17 mouse cellular contexts compared by ENCODE assay signal in the genomic region with DNA sequence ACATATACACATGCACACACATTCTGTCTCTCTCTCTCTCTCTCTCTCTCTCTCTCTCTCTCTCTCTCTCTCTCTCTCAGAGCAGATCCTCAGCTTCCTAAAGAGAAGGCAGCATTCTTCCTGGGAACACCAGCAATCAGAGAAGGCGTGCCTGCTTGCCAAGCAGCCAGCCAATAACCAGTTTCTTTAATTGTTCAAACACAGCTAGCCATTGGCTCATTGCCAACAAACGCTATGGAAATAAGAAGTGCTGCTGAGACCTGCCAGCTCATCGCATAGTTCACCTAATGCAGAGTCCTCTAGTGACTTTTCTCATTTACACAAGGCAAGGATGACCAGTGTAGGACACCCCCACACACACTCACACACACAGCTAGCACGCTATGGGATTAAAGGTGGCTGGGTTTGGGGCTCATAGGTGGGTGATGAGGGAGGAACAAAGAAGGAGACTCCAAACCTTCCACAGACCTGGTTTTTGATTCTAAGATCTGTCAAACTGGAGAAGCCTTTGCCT. TPM values are rescaled to one million over a fixed set of nuclear protein-coding genes. Genes with fewer than 3 reads are reported as not detected.
A peak's percentile ranks its signal among the peaks of the same experiment; 100 is the strongest.
DNase-seq lines count a peak whose midpoint lies in the region; ATAC-seq lines count a peak whose summit lies in the region.
"Had no signal": no experiment of that assay in that cellular context is flagged by ENCODE, and none has a peak within 500 bp of the region (broad histone marks: within the 10 kb centered on the region; RNA-seq: fewer than 3 reads in every experiment).

No protein-coding gene starts in this region.

- H3K4me2 ChIP-seq in hindbrain, embryonic 13.5 days: no peak overlapping the region
- no peak overlapping the region for H3K4me2 ChIP-seq in hindbrain, embryonic 16.5 days (ENCODE audit: low read length)
- H3K4me2 ChIP-seq in midbrain, embryonic 11.5 days: no peak overlapping the region
- no peak overlapping the region for H3K4me2 ChIP-seq in midbrain, embryonic 13.5 days (replicated peaks)
- H3K4me2 ChIP-seq: liver, embryonic 12.5 days had no signal

- no peak overlapping the region for H3K4me3 ChIP-seq in hindbrain, embryonic 13.5 days
- H3K4me3 ChIP-seq in hindbrain, embryonic 16.5 days (ENCODE audit: low read length): no peak overlapping the region
- H3K4me3 ChIP-seq in midbrain, embryonic 11.5 days (ENCODE audit: low read depth, low read length): no peak overlapping the region
- H3K4me3 ChIP-seq in midbrain, embryonic 13.5 days (replicated peaks): no peak overlapping the region
- H3K4me3 ChIP-seq: liver, embryonic 12.5 days had no signal

- 33% methylated on average over 4 of the region's 4 CpGs for WGBS in hindbrain, embryonic 13.5 days
- 28% methylated on average over 4 of the region's 4 CpGs for WGBS in hindbrain, embryonic 16.5 days
- 64% methylated on average over 4 of the region's 4 CpGs for WGBS in midbrain, embryonic 11.5 days
- 40% methylated on average over 4 of the region's 4 CpGs for WGBS in midbrain, embryonic 13.5 days
- WGBS in large intestine, adult 2 months: 16% methylated on average over 4 of the region's 4 CpGs

- H3K27ac ChIP-seq in hindbrain, embryonic 13.5 days: 0 out of 2 replicates have a peak overlapping the region, but pooled peaks have one; percentile 18
- no peak overlapping the region for H3K27ac ChIP-seq in hindbrain, embryonic 16.5 days (ENCODE audit: low read depth, low read length)
- no peak overlapping the region for H3K27ac ChIP-seq in midbrain, embryonic 11.5 days (ENCODE audit: low read depth, low read length)
- no peak overlapping the region for H3K27ac ChIP-seq in midbrain, embryonic 13.5 days
- H3K27ac ChIP-seq: liver, embryonic 12.5 days had no signal

- H3K4me1 ChIP-seq in hindbrain, embryonic 13.5 days (replicated peaks): peaks cover 14% of the 10 kb centered on the region
- peaks cover 3% of the 10 kb centered on the region; the same call in 1 of the 2 replicates for H3K4me1 ChIP-seq in hindbrain, embryonic 16.5 days (ENCODE audit: control insufficient read depth, insufficient read depth, low read depth, low read length)
- H3K4me1 ChIP-seq in midbrain, embryonic 11.5 days (ENCODE audit: control insufficient read depth, insufficient read depth, low read length): no peaks in the 10 kb centered on the region
- H3K4me1 ChIP-seq in midbrain, embryonic 13.5 days (replicated peaks): peaks cover 12% of the 10 kb centered on the region; the same call in 1 of the 2 replicates
- H3K4me1 ChIP-seq: liver, embryonic 12.5 days had no signal

- H3K27me3 ChIP-seq in hindbrain, embryonic 13.5 days: no peaks in the 10 kb centered on the region
- H3K27me3 ChIP-seq in hindbrain, embryonic 16.5 days (replicated peaks; ENCODE audit: control insufficient read depth, insufficient read depth, low read length): no peaks in the 10 kb centered on the region
- H3K27me3 ChIP-seq in midbrain, embryonic 11.5 days (ENCODE audit: control insufficient read depth, insufficient read depth, low read length): no peaks in the 10 kb centered on the region
- no peaks in the 10 kb centered on the region for H3K27me3 ChIP-seq in midbrain, embryonic 13.5 days
- H3K27me3 ChIP-seq: liver, embryonic 12.5 days had no signal

- H3K36me3 ChIP-seq in hindbrain, embryonic 13.5 days: no peaks in the 10 kb centered on the region
- H3K36me3 ChIP-seq in hindbrain, embryonic 16.5 days (ENCODE audit: control insufficient read depth, insufficient read depth, low read length): no peaks in the 10 kb centered on the region
- H3K36me3 ChIP-seq in midbrain, embryonic 11.5 days (ENCODE audit: control insufficient read depth, insufficient read depth, low read length): no peaks in the 10 kb centered on the region
- no peaks in the 10 kb centered on the region for H3K36me3 ChIP-seq in midbrain, embryonic 13.5 days
- H3K36me3 ChIP-seq: liver, embryonic 12.5 days had no signal

- ATAC-seq in hindbrain, embryonic 13.5 days (ENCODE audit: low FRiP score): no peak
- no peak for ATAC-seq in hindbrain, embryonic 16.5 days
- ATAC-seq in midbrain, embryonic 11.5 days (ENCODE audit: low FRiP score): no peak
- no peak for ATAC-seq in midbrain, embryonic 13.5 days
- ATAC-seq: inflammation-experienced regulatory T-cells, adult 6 months; liver, embryonic 12.5 days; Patski had no signal

- H3K9me3 ChIP-seq in hindbrain, embryonic 13.5 days: no peaks in the 10 kb centered on the region
- no peaks in the 10 kb centered on the region for H3K9me3 ChIP-seq in hindbrain, embryonic 16.5 days (ENCODE audit: control insufficient read depth, low read length)
- no peaks in the 10 kb centered on the region for H3K9me3 ChIP-seq in midbrain, embryonic 11.5 days (ENCODE audit: control insufficient read depth, low read length)
- no peaks in the 10 kb centered on the region for H3K9me3 ChIP-seq in midbrain, embryonic 13.5 days
- H3K9me3 ChIP-seq: liver, embryonic 12.5 days had no signal

- DNase-seq in midbrain, embryonic 11.5 days (ENCODE audit: low spot score, missing footprints): peak; percentile 81
- DNase-seq in R1 (ENCODE audit: low read depth, low spot score): peak; percentile 21
- peak; percentile 11 for DNase-seq in large intestine, adult 2 months (ENCODE audit: low read depth, low spot score)
- no peak for DNase-seq in gastrocnemius, postnatal 4 days (ENCODE audit: low spot score in 2 of 2)
- DNase-seq: adrenal gland, adult 2 months; cerebellum, postnatal 36 days; lung, postnatal 36 days; thymus, adult 2 months had no signal

- no peak overlapping the region for H3K9ac ChIP-seq in hindbrain, embryonic 13.5 days
- no peak overlapping the region for H3K9ac ChIP-seq in hindbrain, embryonic 16.5 days (ENCODE audit: low read depth, low read length)
- no peak overlapping the region for H3K9ac ChIP-seq in midbrain, embryonic 11.5 days (ENCODE audit: low read length)
- H3K9ac ChIP-seq in midbrain, embryonic 13.5 days (replicated peaks): no peak overlapping the region
- H3K9ac ChIP-seq: liver, embryonic 12.5 days had no signal

RNA-seq across cellular contexts. Expression of gene Rab37, which starts 16.2 kb away (rescaled TPM):
- polyA plus RNA-seq in hindbrain, embryonic 13.5 days (2015; fragmentation: Nextera tagmentation; extraction: Ambion mirVana): 0.99 and 1.4 TPM in 2 replicates
- 0.89 and 1.3 TPM in 2 replicates for polyA plus RNA-seq in hindbrain, embryonic 16.5 days (2015; fragmentation: Nextera tagmentation; extraction: Ambion mirVana)
- polyA plus RNA-seq in midbrain, embryonic 11.5 days (2014; fragmentation: Nextera tagmentation; extraction: Ambion mirVana): 0.61 and 0.69 TPM in 2 replicates
- 0.63 and 1.3 TPM in 2 replicates for polyA plus RNA-seq in midbrain, embryonic 13.5 days (2015; fragmentation: Nextera tagmentation; extraction: Ambion mirVana)
- polyA plus RNA-seq in large intestine, adult 2 months (2012; rRNA removed): 3.5 and 4.5 TPM in 2 replicates
- 1 to 10 TPM; 1.0 to 1.3 TPM for total RNA-seq in gastrocnemius, postnatal 4 days (2021)

RNA-seq across cellular contexts. Expression of gene Cd300lf, which starts 26.3 kb away (rescaled TPM):
- 0.12 and 0.27 TPM in 2 replicates for polyA plus RNA-seq in hindbrain, embryonic 13.5 days (2015; fragmentation: Nextera tagmentation; extraction: Ambion mirVana)
- 0.29 and 0.32 TPM in 2 replicates for polyA plus RNA-seq in hindbrain, embryonic 16.5 days (2015; fragmentation: Nextera tagmentation; extraction: Ambion mirVana)
- not detected in 2 replicates for polyA plus RNA-seq in midbrain, embryonic 11.5 days (2014; fragmentation: Nextera tagmentation; extraction: Ambion mirVana)
- polyA plus RNA-seq in midbrain, embryonic 13.5 days (2015; fragmentation: Nextera tagmentation; extraction: Ambion mirVana): 0.28 TPM in 1 of 2 replicates, not detected in the other
- polyA plus RNA-seq in large intestine, adult 2 months (2012; rRNA removed): 4.8 and 6.3 TPM in 2 replicates
- total RNA-seq in gastrocnemius, postnatal 4 days (2021): under 1 TPM; 0.49 TPM
- polyA plus RNA-seq: Patski had no signal

RNA-seq across cellular contexts. Expression of gene Cd300e, which starts 45.5 kb away (rescaled TPM):
- not detected in 2 replicates for polyA plus RNA-seq in hindbrain, embryonic 13.5 days (2015; fragmentation: Nextera tagmentation; extraction: Ambion mirVana)
- polyA plus RNA-seq in hindbrain, embryonic 16.5 days (2015; fragmentation: Nextera tagmentation; extraction: Ambion mirVana): 0.08 and 0.12 TPM in 2 replicates
- not detected in 2 replicates for polyA plus RNA-seq in midbrain, embryonic 11.5 days (2014; fragmentation: Nextera tagmentation; extraction: Ambion mirVana)
- not detected in 2 replicates for polyA plus RNA-seq in midbrain, embryonic 13.5 days (2015; fragmentation: Nextera tagmentation; extraction: Ambion mirVana)
- polyA plus RNA-seq in large intestine, adult 2 months (2012; rRNA removed): 0.19 and 0.59 TPM in 2 replicates
- total RNA-seq in gastrocnemius, postnatal 4 days (2021): under 1 TPM in 1 of 2 experiments, not detected in 1; 0.29 TPM
- total RNA-seq: left cerebral cortex, postnatal 14 days had no signal
- polyA plus RNA-seq: adrenal gland, adult 2 months; heart, embryonic 16.5 days; kidney, embryonic 14.5 days had no signal

RNA-seq across cellular contexts. Expression of gene Slc9a3r1, which starts 55.7 kb away (rescaled TPM):
- polyA plus RNA-seq in hindbrain, embryonic 13.5 days (2015; fragmentation: Nextera tagmentation; extraction: Ambion mirVana): 42.2 and 55.2 TPM in 2 replicates
- polyA plus RNA-seq in hindbrain, embryonic 16.5 days (2015; fragmentation: Nextera tagmentation; extraction: Ambion mirVana): 81.5 and 93.4 TPM in 2 replicates
- polyA plus RNA-seq in midbrain, embryonic 11.5 days (2014; fragmentation: Nextera tagmentation; extraction: Ambion mirVana): 26.8 and 32.0 TPM in 2 replicates
- polyA plus RNA-seq in midbrain, embryonic 13.5 days (2015; fragmentation: Nextera tagmentation; extraction: Ambion mirVana): 30.4 and 34.3 TPM in 2 replicates
- polyA plus RNA-seq in large intestine, adult 2 months (2012; rRNA removed): 492 and 733 TPM in 2 replicates
- 10 to 100 TPM; 10.9 to 12.4 TPM for total RNA-seq in gastrocnemius, postnatal 4 days (2021)

RNA-seq across cellular contexts. Expression of gene Cd300ld3, which starts 59.3 kb away (rescaled TPM):
- not detected in 2 replicates for polyA plus RNA-seq in hindbrain, embryonic 13.5 days (2015; fragmentation: Nextera tagmentation; extraction: Ambion mirVana)
- not detected in 2 replicates for polyA plus RNA-seq in hindbrain, embryonic 16.5 days (2015; fragmentation: Nextera tagmentation; extraction: Ambion mirVana)
- not detected in 2 replicates for polyA plus RNA-seq in midbrain, embryonic 11.5 days (2014; fragmentation: Nextera tagmentation; extraction: Ambion mirVana)
- not detected in 2 replicates for polyA plus RNA-seq in midbrain, embryonic 13.5 days (2015; fragmentation: Nextera tagmentation; extraction: Ambion mirVana)
- 2.9 and 3.7 TPM in 2 replicates for polyA plus RNA-seq in large intestine, adult 2 months (2012; rRNA removed)
- 1 to 10 TPM; 3.9 to 4.7 TPM for total RNA-seq in gastrocnemius, postnatal 4 days (2021)
- total RNA-seq: left cerebral cortex, postnatal 14 days had no signal
- polyA plus RNA-seq: heart, embryonic 16.5 days; inflammation-experienced regulatory T-cells, adult 6 months; kidney, embryonic 14.5 days; Patski had no signal

Comparison
In these comparisons a context has a peak if more than half of its experiments do, and no peak if none do; other contexts are left out.
1. DNase-seq: peak in midbrain, embryonic 11.5 days (single experiment), R1 (single experiment) and large intestine, adult 2 months (single experiment); none in gastrocnemius, postnatal 4 days (0 of 2).